In genomic region chr3:109047707-109048283, GRCm38 (mm10) we compare ENCODE assay signal across 17 mouse cellular contexts. TPM values are rescaled to one million over a fixed set of nuclear protein-coding genes. Genes with fewer than 3 reads are reported as not detected.
DNase-seq lines count a peak whose midpoint lies in the region; ATAC-seq and TF ChIP-seq lines count a peak whose summit lies in the region.
"Had no signal": no experiment of that assay in that cellular context is flagged by ENCODE, and none has a peak within 500 bp of the region (broad histone marks: within the 10 kb centered on the region; RNA-seq: fewer than 3 reads in every experiment).

No protein-coding gene starts in this region.

- peaks cover 8% of the 10 kb centered on the region for H3K4me1 ChIP-seq in intestine, embryonic 15.5 days (replicated peaks)
- peaks cover 12% of the 10 kb centered on the region for H3K4me1 ChIP-seq in intestine, embryonic 16.5 days (ENCODE audit: control insufficient read depth, insufficient read depth, low read length)
- H3K4me1 ChIP-seq in midbrain, embryonic 11.5 days (ENCODE audit: control insufficient read depth, insufficient read depth, low read length), result no peaks in the 10 kb centered on the region
- 0 out of 2 replicates have a peak, but pooled peaks cover 12% of the 10 kb centered on the region for H3K4me1 ChIP-seq in midbrain, embryonic 10.5 days
- H3K4me1 ChIP-seq in small intestine, adult 2 months (ENCODE audit: control insufficient read depth, insufficient read depth, insufficient read length, low read length), result peaks cover 4% of the 10 kb centered on the region; the same call in 1 of the 2 replicates
- H3K4me1 ChIP-seq: midbrain, embryonic 13.5 days had no signal

- peak; percentile 78 for DNase-seq in midbrain, embryonic 11.5 days (ENCODE audit: low spot score, missing footprints)
- no peak for DNase-seq in midbrain, embryonic 10.5 days (ENCODE audit: low spot score)
- peak; percentile 57 for DNase-seq in embryo, embryonic 10.5 days (ENCODE audit: low spot score)
- no peak for DNase-seq in ovary, postnatal 14 days (ENCODE audit: low spot score)
- no peak for DNase-seq in natural killer cell, adult 2 months (ENCODE audit: low spot score in 2 of 2)
- DNase-seq: adrenal gland, postnatal 14 days; cerebellum, adult 11-12 months; gastrocnemius, postnatal 10 days; kidney, adult 9 months; lung, adult 18-20 months had no signal

- no peak overlapping the region for H3K27ac ChIP-seq in intestine, embryonic 15.5 days
- no peak overlapping the region for H3K27ac ChIP-seq in intestine, embryonic 16.5 days (ENCODE audit: low read length)
- H3K27ac ChIP-seq in midbrain, embryonic 11.5 days (ENCODE audit: low read depth, low read length), result no peak overlapping the region
- no peak overlapping the region for H3K27ac ChIP-seq in midbrain, embryonic 10.5 days (replicated peaks)
- H3K27ac ChIP-seq in small intestine, adult 2 months (ENCODE audit: insufficient read depth, low read depth, low read length), result no peak overlapping the region
- H3K27ac ChIP-seq: midbrain, embryonic 13.5 days had no signal

- 0 out of 2 replicates have a peak, but pooled peaks have one; percentile 40 for ATAC-seq in intestine, embryonic 15.5 days
- ATAC-seq in intestine, embryonic 16.5 days, result no peak
- 0 out of 2 replicates have a peak, but pooled peaks have one; percentile 33 for ATAC-seq in midbrain, embryonic 11.5 days (ENCODE audit: low FRiP score)
- ATAC-seq: forebrain, embryonic 14.5 days; midbrain, embryonic 13.5 days had no signal

- TF ChIP-seq CTCF in small intestine, adult 2 months (IDR thresholded peaks at IDR 0.05; ENCODE audit: extremely low read depth, insufficient read length, insufficient replicate concordance, low read depth, low read length), result 0 out of 2 replicates have a peak, but pooled peaks have one; percentile 15

- no peak overlapping the region for H3K4me2 ChIP-seq in intestine, embryonic 15.5 days (replicated peaks)
- no peak overlapping the region for H3K4me2 ChIP-seq in intestine, embryonic 16.5 days (ENCODE audit: low read depth, low read length)
- no peak overlapping the region for H3K4me2 ChIP-seq in midbrain, embryonic 11.5 days
- H3K4me2 ChIP-seq: heart, embryonic 11.5 days; midbrain, embryonic 13.5 days had no signal

- no peak overlapping the region for H3K9ac ChIP-seq in intestine, embryonic 15.5 days
- no peak overlapping the region for H3K9ac ChIP-seq in intestine, embryonic 16.5 days (ENCODE audit: low read depth, low read length)
- H3K9ac ChIP-seq in midbrain, embryonic 11.5 days (ENCODE audit: low read length), result no peak overlapping the region
- H3K9ac ChIP-seq: midbrain, embryonic 13.5 days had no signal

- no peaks in the 10 kb centered on the region for H3K36me3 ChIP-seq in intestine, embryonic 15.5 days
- H3K36me3 ChIP-seq in intestine, embryonic 16.5 days (ENCODE audit: control insufficient read depth, insufficient read depth, low read length), result no peaks in the 10 kb centered on the region
- no peaks in the 10 kb centered on the region for H3K36me3 ChIP-seq in midbrain, embryonic 11.5 days (ENCODE audit: control insufficient read depth, insufficient read depth, low read length)
- H3K36me3 ChIP-seq in midbrain, embryonic 10.5 days, result no peaks in the 10 kb centered on the region
- no peaks in the 10 kb centered on the region for H3K36me3 ChIP-seq in small intestine, adult 2 months (ENCODE audit: control insufficient read depth, insufficient read depth, low read length)
- H3K36me3 ChIP-seq: midbrain, embryonic 13.5 days had no signal

- TF ChIP-seq POLR2A in small intestine, adult 2 months (IDR thresholded peaks at IDR 0.05; ENCODE audit: low read depth, low read length), result no peak

- no peaks in the 10 kb centered on the region for H3K9me3 ChIP-seq in intestine, embryonic 15.5 days
- no peaks in the 10 kb centered on the region for H3K9me3 ChIP-seq in intestine, embryonic 16.5 days (ENCODE audit: control insufficient read depth, low read length)
- no peaks in the 10 kb centered on the region for H3K9me3 ChIP-seq in midbrain, embryonic 11.5 days (ENCODE audit: control insufficient read depth, low read length)
- H3K9me3 ChIP-seq in midbrain, embryonic 10.5 days (replicated peaks), result no peaks in the 10 kb centered on the region
- H3K9me3 ChIP-seq: midbrain, embryonic 13.5 days had no signal

- H3K27me3 ChIP-seq in intestine, embryonic 15.5 days (replicated peaks), result no peaks in the 10 kb centered on the region
- H3K27me3 ChIP-seq in intestine, embryonic 16.5 days (replicated peaks; ENCODE audit: control insufficient read depth, insufficient read depth, low read length), result no peaks in the 10 kb centered on the region
- H3K27me3 ChIP-seq in midbrain, embryonic 11.5 days (ENCODE audit: control insufficient read depth, insufficient read depth, low read length), result no peaks in the 10 kb centered on the region
- no peaks in the 10 kb centered on the region for H3K27me3 ChIP-seq in midbrain, embryonic 10.5 days (ENCODE audit: low read depth, poor library complexity, severe bottlenecking)
- no peaks in the 10 kb centered on the region for H3K27me3 ChIP-seq in small intestine, adult 2 months (ENCODE audit: control insufficient read depth, insufficient read depth, low read length)
- H3K27me3 ChIP-seq: midbrain, embryonic 13.5 days had no signal

- H3K4me3 ChIP-seq in intestine, embryonic 15.5 days (replicated peaks), result no peak overlapping the region
- no peak overlapping the region for H3K4me3 ChIP-seq in intestine, embryonic 16.5 days (ENCODE audit: low read length)
- H3K4me3 ChIP-seq in midbrain, embryonic 11.5 days (ENCODE audit: low read depth, low read length), result no peak overlapping the region
- H3K4me3 ChIP-seq in midbrain, embryonic 10.5 days, result no peak overlapping the region
- H3K4me3 ChIP-seq in small intestine, adult 2 months (ENCODE audit: low read depth, low read length), result no peak overlapping the region
- H3K4me3 ChIP-seq: midbrain, embryonic 13.5 days had no signal

- 39% methylated on average over 6 of the region's 6 CpGs for WGBS in intestine, embryonic 15.5 days
- 36% methylated on average over 6 of the region's 6 CpGs for WGBS in intestine, embryonic 16.5 days
- 43% methylated on average over 6 of the region's 6 CpGs for WGBS in midbrain, embryonic 11.5 days
- 48% methylated on average over 6 of the region's 6 CpGs for WGBS in midbrain, embryonic 10.5 days
- 36% methylated on average over 6 of the region's 6 CpGs for WGBS in small intestine, adult 2 months

RNA-seq across cellular contexts. Expression of gene Fam102b, which starts 20.4 kb away (rescaled TPM):
- 10.5 and 11.8 TPM in 2 replicates for polyA plus RNA-seq in intestine, embryonic 15.5 days (2015; fragmentation: Nextera tagmentation; extraction: Ambion mirVana)
- 4.2 TPM in 2 replicates for polyA plus RNA-seq in intestine, embryonic 16.5 days (2015; fragmentation: Nextera tagmentation; extraction: Ambion mirVana)
- 11.7 and 12.5 TPM in 2 replicates for polyA plus RNA-seq in midbrain, embryonic 11.5 days (2014; fragmentation: Nextera tagmentation; extraction: Ambion mirVana)
- polyA plus RNA-seq in midbrain, embryonic 10.5 days (2016; fragmentation: Nextera tagmentation; extraction: Ambion mirVana), result 4.2 and 5.3 TPM in 2 replicates
- polyA plus RNA-seq in small intestine, adult 2 months (2012; rRNA removed), result 1.0 and 3.0 TPM in 2 replicates

RNA-seq across cellular contexts. Expression of gene Slc25a54, which starts 32.5 kb away (rescaled TPM):
- polyA plus RNA-seq in intestine, embryonic 15.5 days (2015; fragmentation: Nextera tagmentation; extraction: Ambion mirVana), result not detected in 2 replicates
- not detected in 2 replicates for polyA plus RNA-seq in intestine, embryonic 16.5 days (2015; fragmentation: Nextera tagmentation; extraction: Ambion mirVana)
- not detected in 2 replicates for polyA plus RNA-seq in midbrain, embryonic 11.5 days (2014; fragmentation: Nextera tagmentation; extraction: Ambion mirVana)
- polyA plus RNA-seq in midbrain, embryonic 10.5 days (2016; fragmentation: Nextera tagmentation; extraction: Ambion mirVana), result not detected in 2 replicates
- polyA plus RNA-seq in small intestine, adult 2 months (2012; rRNA removed), result not detected in 2 replicates
- polyA plus RNA-seq: forebrain, embryonic 14.5 days; heart, embryonic 11.5 days; hindbrain, embryonic 11.5 days; midbrain, embryonic 13.5 days had no signal

Comparison
In these comparisons a context has a peak if more than half of its experiments do, and no peak if none do; other contexts are left out.
1. DNase-seq: peak in midbrain, embryonic 11.5 days (single experiment) and embryo, embryonic 10.5 days (single experiment); none in midbrain, embryonic 10.5 days (single experiment), ovary, postnatal 14 days (single experiment) and natural killer cell, adult 2 months (0 of 2).